10 mouse cellular contexts compared by ENCODE assay signal in genomic region chr14:74646107-74646793, GRCm38 (mm10). TPM values are rescaled to one million over a fixed set of nuclear protein-coding genes. Genes with fewer than 3 reads are reported as not detected.
A peak's percentile ranks its signal among the peaks of the same experiment; 100 is the strongest.
DNase-seq lines count a peak whose midpoint lies in the region; ATAC-seq lines count a peak whose summit lies in the region.
"Had no signal": no experiment of that assay in that cellular context is flagged by ENCODE, and none has a peak within 500 bp of the region (broad histone marks: within the 10 kb centered on the region; RNA-seq: fewer than 3 reads in every experiment).

No protein-coding gene starts in this region.

- no peak overlapping the region for H3K27ac ChIP-seq in intestine, embryonic 16.5 days (ENCODE audit: low read length)
- no peak overlapping the region for H3K27ac ChIP-seq in intestine, embryonic 15.5 days
- H3K27ac ChIP-seq in liver, embryonic 13.5 days = no peak overlapping the region
- H3K27ac ChIP-seq: hindbrain, embryonic 10.5 days; limb, embryonic 15.5 days had no signal

- no peak overlapping the region for H3K9ac ChIP-seq in intestine, embryonic 16.5 days (ENCODE audit: low read depth, low read length)
- H3K9ac ChIP-seq in intestine, embryonic 15.5 days = no peak overlapping the region
- no peak overlapping the region for H3K9ac ChIP-seq in liver, embryonic 13.5 days
- H3K9ac ChIP-seq: limb, embryonic 15.5 days had no signal

- 0 out of 2 replicates have a peak, but pooled peaks cover 3% of the 10 kb centered on the region for H3K27me3 ChIP-seq in intestine, embryonic 16.5 days (replicated peaks; ENCODE audit: control insufficient read depth, insufficient read depth, low read length)
- 0 out of 2 replicates have a peak, but pooled peaks cover 3% of the 10 kb centered on the region for H3K27me3 ChIP-seq in intestine, embryonic 15.5 days (replicated peaks)
- H3K27me3 ChIP-seq in liver, embryonic 13.5 days = peaks cover 16% of the 10 kb centered on the region

- H3K4me2 ChIP-seq in intestine, embryonic 16.5 days (ENCODE audit: low read depth, low read length) = no peak overlapping the region
- H3K4me2 ChIP-seq in intestine, embryonic 15.5 days (replicated peaks) = no peak overlapping the region
- H3K4me2 ChIP-seq in liver, embryonic 13.5 days = peak overlapping the region; percentile 21
- H3K4me2 ChIP-seq: limb, embryonic 15.5 days had no signal

- no peaks in the 10 kb centered on the region for H3K9me3 ChIP-seq in intestine, embryonic 16.5 days (ENCODE audit: control insufficient read depth, low read length)
- H3K9me3 ChIP-seq in intestine, embryonic 15.5 days = no peaks in the 10 kb centered on the region
- no peaks in the 10 kb centered on the region for H3K9me3 ChIP-seq in liver, embryonic 13.5 days (replicated peaks)
- H3K9me3 ChIP-seq: hindbrain, embryonic 10.5 days; limb, embryonic 15.5 days had no signal

- no peaks in the 10 kb centered on the region for H3K36me3 ChIP-seq in intestine, embryonic 16.5 days (ENCODE audit: control insufficient read depth, insufficient read depth, low read length)
- no peaks in the 10 kb centered on the region for H3K36me3 ChIP-seq in intestine, embryonic 15.5 days
- H3K36me3 ChIP-seq in liver, embryonic 13.5 days = no peaks in the 10 kb centered on the region
- H3K36me3 ChIP-seq: hindbrain, embryonic 10.5 days; limb, embryonic 15.5 days had no signal

- peak; percentile 31; the same call in 1 of the 2 replicates for ATAC-seq in intestine, embryonic 16.5 days
- no peak for ATAC-seq in intestine, embryonic 15.5 days
- peak; percentile 52 for ATAC-seq in liver, embryonic 13.5 days (ENCODE audit: low read depth)
- ATAC-seq in neutrophil, adult 5-6 weeks (ENCODE audit: extremely low read depth, insufficient number of reproducible peaks, low FRiP score, poor library complexity, severe bottlenecking) = peak; percentile 42

- 64% methylated on average over 11 of the region's 11 CpGs for WGBS in intestine, embryonic 16.5 days
- 60% methylated on average over 11 of the region's 11 CpGs for WGBS in intestine, embryonic 15.5 days
- 19% methylated on average over 11 of the region's 11 CpGs for WGBS in liver, embryonic 13.5 days (ENCODE audit: insufficient replicate concordance)

- no peaks in the 10 kb centered on the region; the same call in 1 of the 2 replicates for H3K4me1 ChIP-seq in intestine, embryonic 16.5 days (ENCODE audit: control insufficient read depth, insufficient read depth, low read length)
- 0 out of 2 replicates have a peak, but pooled peaks cover 7% of the 10 kb centered on the region for H3K4me1 ChIP-seq in intestine, embryonic 15.5 days (replicated peaks)
- H3K4me1 ChIP-seq in liver, embryonic 13.5 days (replicated peaks) = peaks cover 32% of the 10 kb centered on the region

- no peak overlapping the region for H3K4me3 ChIP-seq in intestine, embryonic 16.5 days (ENCODE audit: low read length)
- H3K4me3 ChIP-seq in intestine, embryonic 15.5 days (replicated peaks) = no peak overlapping the region
- no peak overlapping the region for H3K4me3 ChIP-seq in liver, embryonic 13.5 days (replicated peaks)
- H3K4me3 ChIP-seq: hindbrain, embryonic 10.5 days; limb, embryonic 15.5 days had no signal

- peak; percentile 48 for DNase-seq in c-Kit-positive CD71-negative TER-119-negative erythroid progenitor cells, embryonic 14.5 days (ENCODE audit: low read depth)
- DNase-seq in liver, embryonic 13.5 days = no peak
- no peak for DNase-seq in urinary bladder, adult 18-20 months (ENCODE audit: low spot score in 2 of 2)
- DNase-seq in cerebellum, postnatal 25 days = no peak
- no peak for DNase-seq in layer of hippocampus, postnatal 25 days (ENCODE audit: extremely low spot score in 1 of 2, low spot score in 1 of 2)

RNA-seq across cellular contexts. Expression of gene Htr2a, which starts 5.6 kb away (rescaled TPM):
- polyA plus RNA-seq in intestine, embryonic 16.5 days (2015; fragmentation: Nextera tagmentation; extraction: Ambion mirVana) = 0.15 and 0.16 TPM in 2 replicates
- 0.21 and 0.23 TPM in 2 replicates for polyA plus RNA-seq in intestine, embryonic 15.5 days (2015; fragmentation: Nextera tagmentation; extraction: Ambion mirVana)
- polyA plus RNA-seq in liver, embryonic 13.5 days (2015; fragmentation: Nextera tagmentation; extraction: Ambion mirVana) = 0.17 and 0.27 TPM in 2 replicates
- total RNA-seq in neutrophil, adult 5-6 weeks (2017) = 0.23 TPM in 1 of 2 replicates, not detected in the other
- 1 to 10 TPM; 6.8 to 8.2 TPM for total RNA-seq in layer of hippocampus, postnatal 25 days (2021)
